Mouse (Mus musculus): ENCODE measurements around the gene 1810010H24Rik. TPM values are rescaled to one million over a fixed set of nuclear protein-coding genes. Genes with fewer than 3 reads are reported as not detected.
"Not testable (repeated sequence)": the region's sequence is repeated elsewhere in the genome, so short reads cannot be mapped to it uniquely, and the experiment has no call there.

1810010H24Rik gene
- 1.5 TPM in 2 replicates for polyA plus RNA-seq (2014; fragmentation: Nextera tagmentation; extraction: Ambion mirVana)

DNA sequence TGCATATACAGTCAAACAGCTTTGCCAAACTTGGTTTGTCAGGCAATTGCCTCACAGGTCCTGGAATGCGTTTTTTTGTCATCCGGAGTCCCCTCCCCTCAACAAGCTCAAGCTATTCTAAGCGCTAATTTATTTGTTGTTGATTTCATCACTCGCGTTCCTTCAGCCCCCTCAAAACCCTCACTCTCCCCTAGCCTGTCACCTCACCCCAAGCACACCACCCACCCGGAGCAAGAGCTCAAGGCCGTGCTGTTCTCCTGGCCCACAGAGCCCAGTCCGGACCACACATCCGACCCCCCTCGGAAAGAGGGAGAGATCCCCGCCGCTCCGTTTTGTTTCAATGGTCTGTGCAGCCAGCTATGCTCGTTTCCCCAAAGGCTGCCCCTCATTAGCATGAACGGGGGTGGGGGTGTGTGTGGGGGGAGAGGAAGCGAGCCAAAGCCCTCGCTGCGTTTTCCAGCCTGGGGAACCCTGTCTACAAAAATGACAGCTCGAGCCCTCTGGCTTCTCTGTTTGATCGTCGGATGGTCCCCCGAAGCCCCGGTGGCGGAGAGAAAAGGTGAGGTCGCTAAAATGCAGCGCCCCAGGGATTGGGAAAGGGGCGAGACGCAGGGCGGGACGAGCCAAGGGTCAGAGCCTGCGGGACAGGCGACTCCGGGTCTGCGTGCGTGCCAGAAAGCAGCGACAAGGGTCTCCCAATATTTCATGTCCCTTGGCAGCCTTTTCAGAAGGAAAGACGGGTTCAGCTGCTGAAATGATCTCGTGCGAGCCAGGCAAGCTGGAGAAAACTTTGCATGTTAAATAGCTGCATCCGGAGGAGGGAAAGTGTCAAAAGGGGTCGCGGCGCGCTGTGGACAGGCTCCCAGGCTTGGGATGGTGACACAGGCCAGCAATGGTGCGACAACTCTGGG, at the start of gene 1810010H24Rik:
Gene 1810010H24Rik, plus strand, starts transcription at position 271 of the 911 bp plus-strand sequence.
- 0 out of 2 replicates have a peak, but pooled peaks cover 5% of the 10 kb centered on the region for H3K27me3 ChIP-seq (ENCODE audit: control insufficient read depth, insufficient read depth, low read length)
- peak within 1 kb of the TSS; percentile 22; the same call in 1 of the 2 replicates for H3K9ac ChIP-seq (ENCODE audit: low read length)
- H3K9me3 ChIP-seq (ENCODE audit: control insufficient read depth, low read length) = no peaks in the 10 kb centered on the region
- peak within 1 kb of the TSS; percentile 78 for H3K4me2 ChIP-seq (ENCODE audit: low read depth, severe bottlenecking)
- under 1% methylated on average over 45 of the region's 45 CpGs for WGBS
- peaks cover 12% of the 10 kb centered on the region; the same call in 1 of the 2 replicates for H3K4me1 ChIP-seq (ENCODE audit: control insufficient read depth, insufficient read depth, low read length)
- 0 out of 2 replicates have a peak, but pooled peaks have one; percentile 14 for ATAC-seq (ENCODE audit: insufficient number of reproducible peaks, low FRiP score, low TSS enrichment, low read depth)
- H3K36me3 ChIP-seq (ENCODE audit: control insufficient read depth, insufficient read depth, low read length) = no peaks in the 10 kb centered on the region
- H3K4me3 ChIP-seq (ENCODE audit: low read depth, low read length) = peak within 1 kb of the TSS; percentile 33
- DNase-seq (ENCODE audit: low spot score) = peak; percentile 55
- H3K27ac ChIP-seq (replicated peaks; ENCODE audit: low read depth, low read length) = no peak within 1 kb of the TSS

GRCm38 (mm10) chr11:106976194-106976593, 49.3 kb upstream of the 1810010H24Rik start:
- no peaks in the 10 kb centered on the region for H3K4me1 ChIP-seq (ENCODE audit: control insufficient read depth, insufficient read depth, low read length)
- H3K4me2 ChIP-seq (ENCODE audit: low read depth, severe bottlenecking) = no peak overlapping the region
- ATAC-seq (ENCODE audit: insufficient number of reproducible peaks, low FRiP score, low TSS enrichment, low read depth) (no peak), DNase-seq (ENCODE audit: low spot score) (no peak)
- H3K27ac ChIP-seq (replicated peaks; ENCODE audit: low read depth, low read length) = no peak overlapping the region
- no peak overlapping the region for H3K9ac ChIP-seq (ENCODE audit: low read length)
- no peak overlapping the region for H3K4me3 ChIP-seq (ENCODE audit: low read depth, low read length)
- H3K36me3 ChIP-seq (ENCODE audit: control insufficient read depth, insufficient read depth, low read length) = no peaks in the 10 kb centered on the region
- no peaks in the 10 kb centered on the region for H3K9me3 ChIP-seq (ENCODE audit: control insufficient read depth, low read length)
- 89% methylated on average over 8 of the region's 8 CpGs for WGBS
- H3K27me3 ChIP-seq (ENCODE audit: control insufficient read depth, insufficient read depth, low read length) = no peaks in the 10 kb centered on the region

- H3K4me1 ChIP-seq (ENCODE audit: control insufficient read depth, insufficient read depth, low read length) = no peaks in the 10 kb centered on the region
- no peaks in the 10 kb centered on the region for H3K9me3 ChIP-seq (ENCODE audit: control insufficient read depth, low read length)
- no peaks in the 10 kb centered on the region for H3K27me3 ChIP-seq (ENCODE audit: control insufficient read depth, insufficient read depth, low read length)
- H3K4me3 ChIP-seq (ENCODE audit: low read depth, low read length) = no peak overlapping the region
- no peak overlapping the region for H3K27ac ChIP-seq (replicated peaks; ENCODE audit: low read depth, low read length)
- no peak overlapping the region for H3K9ac ChIP-seq (ENCODE audit: low read length)
- H3K4me2 ChIP-seq (ENCODE audit: low read depth, severe bottlenecking) = no peak overlapping the region
- ATAC-seq (ENCODE audit: insufficient number of reproducible peaks, low FRiP score, low TSS enrichment, low read depth) = no peak
- 0 out of 2 replicates have a peak, but pooled peaks cover 3% of the 10 kb centered on the region for H3K36me3 ChIP-seq (ENCODE audit: control insufficient read depth, insufficient read depth, low read length)
- DNase-seq (ENCODE audit: low spot score) = peak; percentile 62
- WGBS = 26% methylated on average over 7 of the region's 7 CpGs
Observed at GRCm38 (mm10) chr11:106980455-106980854, 45.0 kb upstream of the 1810010H24Rik start.

DNA sequence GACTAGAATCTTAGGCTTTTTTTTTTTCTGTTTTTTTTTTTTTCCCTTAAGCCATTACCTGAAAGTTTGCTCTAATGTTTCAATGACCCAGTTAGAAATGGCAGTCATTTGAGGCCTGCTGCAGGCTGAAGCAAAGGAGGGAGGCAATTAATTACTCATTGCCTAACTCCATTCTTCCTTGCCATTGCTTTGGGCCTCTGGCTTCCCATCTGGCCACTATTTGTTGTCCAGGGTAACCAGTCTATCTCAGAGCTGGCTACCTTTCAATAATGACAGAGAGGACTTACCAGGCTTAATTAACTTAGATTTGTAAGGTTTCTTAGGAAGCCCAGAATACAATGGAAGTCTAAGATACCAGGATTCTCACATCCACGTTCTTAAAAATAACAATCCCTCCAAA, 43.7 kb upstream of the 1810010H24Rik start:
- no peak for DNase-seq (ENCODE audit: low spot score)

GRCm38 (mm10) chr11:106982351-106982750, 43.1 kb upstream of the 1810010H24Rik start:
- no peak overlapping the region for H3K4me3 ChIP-seq (ENCODE audit: low read depth, low read length)
- 60% methylated on average over 5 of the region's 5 CpGs for WGBS
- no peaks in the 10 kb centered on the region for H3K9me3 ChIP-seq (ENCODE audit: control insufficient read depth, low read length)
- no peaks in the 10 kb centered on the region for H3K27me3 ChIP-seq (ENCODE audit: control insufficient read depth, insufficient read depth, low read length)
- ATAC-seq (ENCODE audit: insufficient number of reproducible peaks, low FRiP score, low TSS enrichment, low read depth) (no peak), DNase-seq (ENCODE audit: low spot score) (no peak)
- peaks cover 3% of the 10 kb centered on the region; the same call in 1 of the 2 replicates for H3K36me3 ChIP-seq (ENCODE audit: control insufficient read depth, insufficient read depth, low read length)
- no peaks in the 10 kb centered on the region for H3K4me1 ChIP-seq (ENCODE audit: control insufficient read depth, insufficient read depth, low read length)
- H3K27ac ChIP-seq (replicated peaks; ENCODE audit: low read depth, low read length) = no peak overlapping the region
- no peak overlapping the region for H3K9ac ChIP-seq (ENCODE audit: low read length)
- H3K4me2 ChIP-seq (ENCODE audit: low read depth, severe bottlenecking) = no peak overlapping the region

More for the DNA sequence above, 43.7 kb upstream of the 1810010H24Rik start:
- no peak overlapping the region for H3K9ac ChIP-seq (ENCODE audit: low read length)
- H3K27ac ChIP-seq (replicated peaks; ENCODE audit: low read depth, low read length) = no peak overlapping the region
- ATAC-seq (ENCODE audit: insufficient number of reproducible peaks, low FRiP score, low TSS enrichment, low read depth) = no peak
- no peaks in the 10 kb centered on the region for H3K9me3 ChIP-seq (ENCODE audit: control insufficient read depth, low read length)
- no peak overlapping the region for H3K4me2 ChIP-seq (ENCODE audit: low read depth, severe bottlenecking)
- H3K36me3 ChIP-seq (ENCODE audit: control insufficient read depth, insufficient read depth, low read length) = 0 out of 2 replicates have a peak, but pooled peaks cover 3% of the 10 kb centered on the region
- no peaks in the 10 kb centered on the region for H3K4me1 ChIP-seq (ENCODE audit: control insufficient read depth, insufficient read depth, low read length)
- no peaks in the 10 kb centered on the region for H3K27me3 ChIP-seq (ENCODE audit: control insufficient read depth, insufficient read depth, low read length)
- WGBS = 73% methylated on average over 1 of the region's 1 CpGs
- H3K4me3 ChIP-seq (ENCODE audit: low read depth, low read length) = no peak overlapping the region

GRCm38 (mm10) chr11:106985979-106986604, 39.4 kb upstream of the 1810010H24Rik start:
- H3K4me3 ChIP-seq (ENCODE audit: low read depth, low read length); H3K4me2 ChIP-seq (ENCODE audit: low read depth, severe bottlenecking); H3K27ac ChIP-seq (replicated peaks; ENCODE audit: low read depth, low read length); H3K27me3 ChIP-seq (ENCODE audit: control insufficient read depth, insufficient read depth, low read length); ATAC-seq (ENCODE audit: insufficient number of reproducible peaks, low FRiP score, low TSS enrichment, low read depth); H3K9ac ChIP-seq (ENCODE audit: low read length); H3K4me1 ChIP-seq (ENCODE audit: control insufficient read depth, insufficient read depth, low read length); H3K9me3 ChIP-seq (ENCODE audit: control insufficient read depth, low read length); DNase-seq (ENCODE audit: low spot score): not testable (repeated sequence)
- H3K36me3 ChIP-seq (ENCODE audit: control insufficient read depth, insufficient read depth, low read length) = peaks cover 20% of the 10 kb centered on the region
- WGBS = 91% methylated on average over 8 of the region's 9 CpGs

GRCm38 (mm10) chr11:106987384-106987783, 38.1 kb upstream of the 1810010H24Rik start:
- 90% methylated on average over 2 of the region's 2 CpGs for WGBS
- H3K4me2 ChIP-seq (ENCODE audit: low read depth, severe bottlenecking) = no peak overlapping the region
- no peaks in the 10 kb centered on the region for H3K9me3 ChIP-seq (ENCODE audit: control insufficient read depth, low read length)
- no peak overlapping the region for H3K4me3 ChIP-seq (ENCODE audit: low read depth, low read length)
- DNase-seq (ENCODE audit: low spot score) (no peak), ATAC-seq (ENCODE audit: insufficient number of reproducible peaks, low FRiP score, low TSS enrichment, low read depth) (no peak)
- H3K27ac ChIP-seq (replicated peaks; ENCODE audit: low read depth, low read length) = no peak overlapping the region
- H3K36me3 ChIP-seq (ENCODE audit: control insufficient read depth, insufficient read depth, low read length) = peaks cover 20% of the 10 kb centered on the region
- no peak overlapping the region for H3K9ac ChIP-seq (ENCODE audit: low read length)
- H3K4me1 ChIP-seq (ENCODE audit: control insufficient read depth, insufficient read depth, low read length) = no peaks in the 10 kb centered on the region
- H3K27me3 ChIP-seq (ENCODE audit: control insufficient read depth, insufficient read depth, low read length) = no peaks in the 10 kb centered on the region

DNA sequence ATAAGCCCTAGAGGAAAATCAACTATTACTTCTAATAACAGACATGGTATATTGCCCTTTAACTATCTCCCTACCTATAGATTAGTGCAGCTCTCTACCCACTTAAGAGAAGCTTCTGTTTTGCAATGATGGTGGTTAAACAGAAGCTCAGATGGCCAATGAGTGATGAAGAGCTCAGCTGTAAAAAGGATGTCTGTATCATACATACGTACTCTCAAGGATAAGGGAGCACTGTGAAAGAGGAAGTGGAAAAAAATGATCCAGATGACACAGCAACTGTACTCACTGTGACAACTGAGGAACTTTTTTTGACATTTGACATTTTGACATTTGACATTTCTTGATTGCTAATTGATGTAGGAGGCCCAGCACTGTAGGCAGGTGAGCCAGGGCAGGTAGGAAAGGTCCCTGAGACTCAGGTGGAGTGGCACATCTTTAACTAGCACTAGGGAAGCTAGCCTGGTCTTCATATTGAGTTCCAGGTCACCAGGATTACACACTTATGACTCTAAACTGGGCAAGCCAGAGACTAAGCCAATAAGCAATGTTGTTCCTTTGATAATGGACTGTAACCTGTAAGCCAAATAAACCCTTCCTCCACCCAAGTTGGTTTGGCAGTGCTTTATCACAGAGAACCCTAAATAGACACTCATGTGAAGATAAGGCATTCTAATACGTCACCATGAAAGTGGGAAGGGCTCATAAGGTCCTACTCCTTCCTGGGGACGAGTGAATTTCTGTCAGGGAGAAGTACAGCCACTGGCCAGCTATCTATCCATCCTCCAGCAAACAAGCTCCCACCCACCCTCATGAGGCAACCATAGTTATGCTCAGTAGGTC, 31.0 kb upstream of the 1810010H24Rik start:
- H3K4me1 ChIP-seq (ENCODE audit: control insufficient read depth, insufficient read depth, low read length) = 0 out of 2 replicates have a peak, but pooled peaks cover 3% of the 10 kb centered on the region
- H3K9me3 ChIP-seq (ENCODE audit: control insufficient read depth, low read length) = no peaks in the 10 kb centered on the region
- no peak overlapping the region for H3K9ac ChIP-seq (ENCODE audit: low read length)
- no peak for ATAC-seq (ENCODE audit: insufficient number of reproducible peaks, low FRiP score, low TSS enrichment, low read depth)
- WGBS = 89% methylated on average over 3 of the region's 3 CpGs
- H3K27me3 ChIP-seq (ENCODE audit: control insufficient read depth, insufficient read depth, low read length) = no peaks in the 10 kb centered on the region
- no peak for DNase-seq (ENCODE audit: low spot score)
- H3K27ac ChIP-seq (replicated peaks; ENCODE audit: low read depth, low read length) = no peak overlapping the region
- H3K4me2 ChIP-seq (ENCODE audit: low read depth, severe bottlenecking) = no peak overlapping the region
- no peak overlapping the region for H3K4me3 ChIP-seq (ENCODE audit: low read depth, low read length)
- peaks cover 32% of the 10 kb centered on the region for H3K36me3 ChIP-seq (ENCODE audit: control insufficient read depth, insufficient read depth, low read length)

All from limb, embryonic 11.5 days (tissue).